ENCODE assay signal across 25 mouse cellular contexts in genomic region chr5:142417876-142418275, GRCm38 (mm10). TPM values are rescaled to one million over a fixed set of nuclear protein-coding genes. Genes with fewer than 3 reads are reported as not detected.
DNase-seq lines count a peak whose midpoint lies in the region; ATAC-seq and TF ChIP-seq lines count a peak whose summit lies in the region.
"Had no signal": no experiment of that assay in that cellular context is flagged by ENCODE, and none has a peak within 500 bp of the region (broad histone marks: within the 10 kb centered on the region; RNA-seq: fewer than 3 reads in every experiment).

No protein-coding gene starts in this region.

- no peak overlapping the region for H3K9ac ChIP-seq in hindbrain, postnatal 0 days (replicated peaks; ENCODE audit: low read length)
- H3K9ac ChIP-seq in liver, embryonic 16.5 days (ENCODE audit: low read depth, low read length): no peak overlapping the region
- H3K9ac ChIP-seq: limb, embryonic 12.5 days; lung, embryonic 15.5 days; neural tube, embryonic 13.5 days had no signal

- no peak overlapping the region for H3K4me3 ChIP-seq in hindbrain, embryonic 10.5 days
- H3K4me3 ChIP-seq in hindbrain, postnatal 0 days (ENCODE audit: low read length): no peak overlapping the region
- H3K4me3 ChIP-seq in liver, embryonic 16.5 days (ENCODE audit: low read depth, low read length): no peak overlapping the region
- no peak overlapping the region for H3K4me3 ChIP-seq in limb, embryonic 10.5 days
- H3K4me3 ChIP-seq: forebrain, embryonic 10.5 days; limb, embryonic 12.5 days; lung, embryonic 15.5 days; neural tube, embryonic 13.5 days had no signal

- H3K36me3 ChIP-seq in hindbrain, embryonic 10.5 days: peaks cover 66% of the 10 kb centered on the region
- no peaks in the 10 kb centered on the region for H3K36me3 ChIP-seq in hindbrain, postnatal 0 days (ENCODE audit: insufficient read depth, low read length)
- no peaks in the 10 kb centered on the region for H3K36me3 ChIP-seq in liver, embryonic 16.5 days (ENCODE audit: control insufficient read depth, insufficient read depth)
- peaks cover 44% of the 10 kb centered on the region for H3K36me3 ChIP-seq in limb, embryonic 10.5 days

- ATAC-seq in hindbrain, postnatal 0 days: no peak
- ATAC-seq in liver, embryonic 16.5 days (ENCODE audit: low read depth): peak; percentile 73
- ATAC-seq: activated CD4-positive, CD25-positive, alpha-beta regulatory T cell, adult 4 months; hindbrain, embryonic 16.5 days; intestine, postnatal 0 days had no signal

- no peak for TF ChIP-seq CTCF in hindbrain, postnatal 0 days (IDR thresholded peaks at IDR 0.05; ENCODE audit: low read depth)

- H3K4me1 ChIP-seq in hindbrain, embryonic 10.5 days (replicated peaks): peaks cover 56% of the 10 kb centered on the region
- 0 out of 2 replicates have a peak, but pooled peaks cover 5% of the 10 kb centered on the region for H3K4me1 ChIP-seq in hindbrain, postnatal 0 days (ENCODE audit: insufficient read depth, low read length)
- peaks cover 34% of the 10 kb centered on the region for H3K4me1 ChIP-seq in liver, embryonic 16.5 days (ENCODE audit: control insufficient read depth, low read depth, low read length)
- peaks cover 35% of the 10 kb centered on the region for H3K4me1 ChIP-seq in limb, embryonic 10.5 days

- no peaks in the 10 kb centered on the region for H3K27me3 ChIP-seq in hindbrain, embryonic 10.5 days (ENCODE audit: insufficient read depth, poor library complexity, severe bottlenecking)
- H3K27me3 ChIP-seq in hindbrain, postnatal 0 days (ENCODE audit: insufficient read depth, low read length): no peaks in the 10 kb centered on the region
- no peaks in the 10 kb centered on the region for H3K27me3 ChIP-seq in liver, embryonic 16.5 days (ENCODE audit: control insufficient read depth, insufficient read depth, low read depth, low read length)
- H3K27me3 ChIP-seq in limb, embryonic 10.5 days (ENCODE audit: low read depth, poor library complexity, severe bottlenecking): no peaks in the 10 kb centered on the region
- H3K27me3 ChIP-seq: limb, embryonic 12.5 days; lung, embryonic 15.5 days had no signal

- no peaks in the 10 kb centered on the region for H3K9me3 ChIP-seq in hindbrain, embryonic 10.5 days
- H3K9me3 ChIP-seq in hindbrain, postnatal 0 days (ENCODE audit: low read length): no peaks in the 10 kb centered on the region
- H3K9me3 ChIP-seq in liver, embryonic 16.5 days (replicated peaks; ENCODE audit: control insufficient read depth, low read length): no peaks in the 10 kb centered on the region
- H3K9me3 ChIP-seq in limb, embryonic 10.5 days (replicated peaks): no peaks in the 10 kb centered on the region
- H3K9me3 ChIP-seq: forebrain, embryonic 10.5 days; G1E; limb, embryonic 12.5 days; lung, embryonic 15.5 days; neural tube, embryonic 13.5 days had no signal

- WGBS in hindbrain, embryonic 10.5 days: 76% methylated on average over 9 of the region's 9 CpGs
- WGBS in hindbrain, postnatal 0 days: 71% methylated on average over 9 of the region's 9 CpGs
- WGBS in liver, embryonic 16.5 days (ENCODE audit: insufficient replicate concordance): 64% methylated on average over 9 of the region's 9 CpGs
- WGBS in limb, embryonic 10.5 days: 73% methylated on average over 9 of the region's 9 CpGs

- no peak for DNase-seq in hindbrain, embryonic 10.5 days (ENCODE audit: low spot score)
- no peak for DNase-seq in hindbrain, postnatal 0 days (ENCODE audit: low spot score)
- DNase-seq in kidney, adult 8-10 months: peak; percentile 53 to 54
- peak; percentile 35 for DNase-seq in liver
- DNase-seq in thymus, postnatal 4 days: no peak
- DNase-seq in limb, embryonic 10.5 days (ENCODE audit: low spot score): no peak
- DNase-seq: adrenal gland, postnatal 25 days; cerebellum, adult 11-12 months; cerebellum, postnatal 25 days; embryo, embryonic 11 days; gastrocnemius, postnatal 10 days; heart, adult 18-20 months; heart, postnatal 4 days; right cerebral cortex, adult 18-20 months had no signal

- H3K4me2 ChIP-seq in hindbrain, postnatal 0 days (ENCODE audit: low read depth, low read length): no peak overlapping the region
- H3K4me2 ChIP-seq in liver, embryonic 16.5 days (ENCODE audit: low read depth, low read length): no peak overlapping the region; the same call in 1 of the 2 replicates
- H3K4me2 ChIP-seq: limb, embryonic 12.5 days; lung, embryonic 15.5 days; midbrain, embryonic 11.5 days; neural tube, embryonic 13.5 days had no signal

- peak overlapping the region; percentile 40; the same call in 1 of the 2 replicates for H3K27ac ChIP-seq in hindbrain, embryonic 10.5 days
- H3K27ac ChIP-seq in hindbrain, postnatal 0 days: no peak overlapping the region
- peak overlapping the region; percentile 16 for H3K27ac ChIP-seq in liver, embryonic 16.5 days (ENCODE audit: low read length)
- H3K27ac ChIP-seq in limb, embryonic 10.5 days: no peak overlapping the region
- H3K27ac ChIP-seq: forebrain, embryonic 10.5 days; limb, embryonic 12.5 days; macrophage; neural tube, embryonic 13.5 days had no signal

RNA-seq across cellular contexts. Expression of gene Foxk1, which starts 16.6 kb away (rescaled TPM):
- 5.2 and 5.5 TPM in 2 replicates for polyA plus RNA-seq in hindbrain, embryonic 10.5 days (2016; fragmentation: Nextera tagmentation; extraction: Ambion mirVana)
- 23.3 and 24.0 TPM in 2 replicates for total RNA-seq in hindbrain, postnatal 0 days (2014; rRNA removed)
- polyA plus RNA-seq in hindbrain, postnatal 0 days (2015; fragmentation: Nextera tagmentation; extraction: Ambion mirVana): 4.6 and 6.0 TPM in 2 replicates
- polyA plus RNA-seq in liver, embryonic 16.5 days (2015; fragmentation: Nextera tagmentation; extraction: Ambion mirVana): 0.85 and 0.97 TPM in 2 replicates
- polyA plus RNA-seq in limb, embryonic 10.5 days (2016; fragmentation: Nextera tagmentation; extraction: Ambion mirVana): 3.5 and 4.5 TPM in 2 replicates

RNA-seq across cellular contexts. Expression of gene Ap5z1, which starts 45.9 kb away (rescaled TPM):
- polyA plus RNA-seq in hindbrain, embryonic 10.5 days (2016; fragmentation: Nextera tagmentation; extraction: Ambion mirVana): 13.5 and 16.9 TPM in 2 replicates
- 12.8 and 22.1 TPM in 2 replicates for total RNA-seq in hindbrain, postnatal 0 days (2014; rRNA removed)
- polyA plus RNA-seq in hindbrain, postnatal 0 days (2015; fragmentation: Nextera tagmentation; extraction: Ambion mirVana): 7.5 and 7.9 TPM in 2 replicates
- polyA plus RNA-seq in liver, embryonic 16.5 days (2015; fragmentation: Nextera tagmentation; extraction: Ambion mirVana): 4.6 and 5.2 TPM in 2 replicates
- polyA plus RNA-seq in limb, embryonic 10.5 days (2016; fragmentation: Nextera tagmentation; extraction: Ambion mirVana): 11.2 and 16.2 TPM in 2 replicates

Comparison
In these comparisons a context has a peak if more than half of its experiments do, and no peak if none do; other contexts are left out.
1. H3K27ac ChIP-seq: peak in hindbrain, embryonic 10.5 days (single experiment) and liver, embryonic 16.5 days (single experiment); none in hindbrain, postnatal 0 days (single experiment) and limb, embryonic 10.5 days (single experiment).
2. DNase-seq: peak in kidney, adult 8-10 months (2 of 2) and liver (single experiment); none in hindbrain, embryonic 10.5 days (single experiment), hindbrain, postnatal 0 days (single experiment), thymus, postnatal 4 days (single experiment) and limb, embryonic 10.5 days (single experiment).